Mouse (Mus musculus): ENCODE measurements around the gene Cald1. TPM values are rescaled to one million over a fixed set of nuclear protein-coding genes. Genes with fewer than 3 reads are reported as not detected.

Gene Cald1
- polyA plus RNA-seq, 1 experiment from 2014 or later = 370 TPM

DNA sequence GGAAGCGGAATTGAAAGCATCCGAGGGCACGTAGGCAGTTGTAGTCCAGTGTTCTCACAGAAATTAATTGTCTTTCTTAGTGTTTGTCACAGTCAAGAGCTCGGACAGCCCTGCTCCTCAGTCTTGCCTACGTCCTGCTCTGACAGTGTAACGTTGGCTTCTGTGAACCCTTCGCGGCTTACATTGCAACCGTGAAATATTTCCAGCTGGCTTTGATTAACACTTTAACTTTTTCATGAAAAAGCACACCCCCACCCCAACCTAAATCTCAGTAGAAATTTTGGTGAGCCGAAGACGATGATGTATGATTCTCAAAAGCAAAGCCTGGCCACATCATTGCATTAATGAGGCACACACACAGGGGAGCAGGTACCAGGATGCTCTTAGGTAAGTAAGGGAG lies 150.3 kb downstream of the Cald1 start:
- no peak overlapping the region; the same call in 1 of the 2 replicates for H3K27ac ChIP-seq
- H3K9ac ChIP-seq = no peak overlapping the region
- H3K36me3 ChIP-seq = peaks cover 46% of the 10 kb centered on the region
- no peaks in the 10 kb centered on the region for H3K9me3 ChIP-seq
- ATAC-seq (ENCODE audit: insufficient number of reproducible peaks, insufficient read depth, low FRiP score, low TSS enrichment) = no peak
- no peak overlapping the region for H3K4me3 ChIP-seq
- peaks cover 10% of the 10 kb centered on the region for H3K4me1 ChIP-seq
- no peak overlapping the region for H3K4me2 ChIP-seq (replicated peaks)
- WGBS = 44% methylated on average over 11 of the region's 11 CpGs
- H3K27me3 ChIP-seq = no peaks in the 10 kb centered on the region

- Histone ChIP-seq H3K4me2 (replicated peaks) (no peak overlapping the region), H3K9ac (no peak overlapping the region), H3K27ac (no peak overlapping the region), H3K36me3 (peaks cover 44% of the 10 kb centered on the region), H3K4me1 (peaks cover 10% of the 10 kb centered on the region), H3K9me3 (no peaks in the 10 kb centered on the region), H3K4me3 (no peak overlapping the region), H3K27me3 (no peaks in the 10 kb centered on the region)
- ATAC-seq (ENCODE audit: insufficient number of reproducible peaks, insufficient read depth, low FRiP score, low TSS enrichment) = no peak
- WGBS = 75% methylated on average over 6 of the region's 6 CpGs
These were observed 151.2 kb downstream of the Cald1 start for GRCm38 (mm10) chr6:34749526-34749925.

DNA sequence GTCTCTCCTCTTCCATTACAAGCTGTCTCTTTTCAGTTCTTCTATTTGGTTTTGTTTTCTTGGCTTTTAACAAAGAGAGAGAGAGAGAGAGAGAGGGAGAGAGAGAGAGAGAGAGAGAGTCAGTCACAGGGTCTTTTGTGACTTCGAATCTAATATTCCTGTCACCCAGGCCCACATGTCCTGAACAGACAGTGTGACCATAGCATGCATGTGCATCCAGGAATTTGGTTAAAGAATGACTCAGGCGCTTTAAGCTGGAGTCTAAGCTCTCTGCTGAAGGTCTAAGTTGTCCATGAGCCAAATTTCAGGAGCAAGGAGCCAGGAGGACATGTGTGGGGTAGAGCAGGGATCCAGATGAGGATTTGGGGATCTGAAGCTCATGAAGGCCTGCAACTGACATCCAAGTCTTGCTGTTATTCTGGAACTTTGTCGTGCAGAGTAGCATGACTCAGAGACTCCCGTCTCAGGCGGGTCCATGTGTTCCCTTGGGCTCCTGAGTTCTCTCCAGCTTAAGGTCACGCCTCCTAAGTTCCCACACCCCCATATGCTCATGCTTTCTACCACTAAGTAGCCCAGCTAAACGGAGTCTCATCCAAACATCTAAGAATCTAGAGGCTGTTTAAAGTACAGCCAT lies 152.3 kb downstream of the Cald1 start:
- Histone ChIP-seq H3K27me3 (no peaks in the 10 kb centered on the region), H3K4me3 (no peak overlapping the region), H3K4me1 (peaks cover 10% of the 10 kb centered on the region), H3K9me3 (no peaks in the 10 kb centered on the region), H3K27ac (no peak overlapping the region), H3K4me2 (replicated peaks) (no peak overlapping the region), H3K36me3 (peaks cover 41% of the 10 kb centered on the region), H3K9ac (no peak overlapping the region)
- no peak for ATAC-seq (ENCODE audit: insufficient number of reproducible peaks, insufficient read depth, low FRiP score, low TSS enrichment)
- WGBS = 73% methylated on average over 7 of the region's 7 CpGs

- peaks cover 42% of the 10 kb centered on the region for H3K36me3 ChIP-seq
These were observed 153.3 kb downstream of the Cald1 start for GRCm38 (mm10) chr6:34751625-34752024.

DNA sequence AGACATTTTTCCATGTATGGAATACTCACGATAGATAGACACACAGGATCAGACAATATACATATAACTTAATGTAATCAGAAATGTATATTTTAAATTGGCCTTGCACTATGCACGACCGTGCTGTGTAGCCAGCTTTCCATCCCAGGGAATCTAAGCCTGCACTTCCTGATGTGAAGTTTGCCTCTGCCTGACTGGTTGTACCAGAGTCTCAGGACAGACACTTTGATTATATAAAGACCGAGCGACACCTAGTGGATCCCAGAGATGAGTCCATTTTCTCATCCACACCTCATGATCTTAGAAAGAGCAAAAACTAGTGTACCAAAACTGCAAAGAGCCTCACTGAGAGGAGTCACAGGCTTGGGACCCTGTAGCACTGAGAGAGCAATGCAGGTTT lies 156.1 kb downstream of the Cald1 start:
- peaks cover 51% of the 10 kb centered on the region for H3K36me3 ChIP-seq
- no peaks in the 10 kb centered on the region for H3K27me3 ChIP-seq
- H3K4me2 ChIP-seq (replicated peaks) = no peak overlapping the region
- no peak overlapping the region for H3K9ac ChIP-seq
- H3K4me1 ChIP-seq = no peaks in the 10 kb centered on the region
- no peak overlapping the region for H3K27ac ChIP-seq
- no peak overlapping the region for H3K4me3 ChIP-seq
- 0 out of 2 replicates have a peak, but pooled peaks have one; percentile 81 for ATAC-seq (ENCODE audit: insufficient number of reproducible peaks, insufficient read depth, low FRiP score, low TSS enrichment)
- WGBS = 31% methylated on average over 5 of the region's 5 CpGs
- H3K9me3 ChIP-seq = no peaks in the 10 kb centered on the region

More at GRCm38 (mm10) chr6:34751625-34752024, 153.3 kb downstream of the Cald1 start:
- no peaks in the 10 kb centered on the region for H3K9me3 ChIP-seq
- no peak for ATAC-seq (ENCODE audit: insufficient number of reproducible peaks, insufficient read depth, low FRiP score, low TSS enrichment)
- H3K4me1 ChIP-seq = peaks cover 10% of the 10 kb centered on the region
- no peak overlapping the region for H3K27ac ChIP-seq
- no peaks in the 10 kb centered on the region for H3K27me3 ChIP-seq
- no peak overlapping the region for H3K9ac ChIP-seq
- no peak overlapping the region for H3K4me2 ChIP-seq (replicated peaks)
- no peak overlapping the region for H3K4me3 ChIP-seq

- H3K4me1 ChIP-seq = no peaks in the 10 kb centered on the region
- H3K9ac ChIP-seq = no peak overlapping the region
- peaks cover 73% of the 10 kb centered on the region for H3K36me3 ChIP-seq
- no peak overlapping the region for H3K4me2 ChIP-seq (replicated peaks)
- no peak overlapping the region for H3K27ac ChIP-seq
- no peak for ATAC-seq (ENCODE audit: insufficient number of reproducible peaks, insufficient read depth, low FRiP score, low TSS enrichment)
- no peak overlapping the region for H3K4me3 ChIP-seq
- H3K27me3 ChIP-seq = no peaks in the 10 kb centered on the region
- 90% methylated on average over 2 of the region's 2 CpGs for WGBS
- no peaks in the 10 kb centered on the region for H3K9me3 ChIP-seq
These were observed 160.0 kb downstream of the Cald1 start for GRCm38 (mm10) chr6:34758340-34758739.

GRCm38 (mm10) chr6:34760023-34760422 lies 161.7 kb downstream of the Cald1 start:
- H3K27ac ChIP-seq = no peak overlapping the region
- H3K4me2 ChIP-seq (replicated peaks) = no peak overlapping the region
- no peak overlapping the region for H3K4me3 ChIP-seq
- peaks cover 89% of the 10 kb centered on the region for H3K36me3 ChIP-seq
- no peak for ATAC-seq (ENCODE audit: insufficient number of reproducible peaks, insufficient read depth, low FRiP score, low TSS enrichment)
- H3K27me3 ChIP-seq = no peaks in the 10 kb centered on the region
- H3K4me1 ChIP-seq = no peaks in the 10 kb centered on the region
- H3K9ac ChIP-seq = no peak overlapping the region
- no peaks in the 10 kb centered on the region for H3K9me3 ChIP-seq
- 47% methylated on average over 4 of the region's 4 CpGs for WGBS

DNA sequence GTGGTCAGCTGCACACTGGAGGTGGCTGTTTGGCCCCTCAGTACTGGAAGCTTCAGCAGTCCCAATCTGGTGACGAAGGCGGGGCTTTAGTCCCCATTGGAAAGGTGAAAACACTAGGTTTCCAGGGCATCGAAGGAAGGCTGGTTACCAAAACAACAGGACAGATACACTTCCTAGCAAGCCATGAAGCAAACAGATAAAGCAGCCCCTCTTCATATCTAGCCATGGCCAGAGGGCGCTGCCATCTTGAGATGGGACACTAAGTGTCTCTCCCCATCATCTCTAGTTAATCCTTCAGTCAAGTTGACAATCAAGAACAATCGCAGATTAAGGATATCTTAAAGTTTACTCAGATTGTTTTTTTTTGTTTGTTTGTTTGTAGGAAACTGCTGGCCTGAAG lies 167.4 kb downstream of the Cald1 start:
- ATAC-seq (ENCODE audit: insufficient number of reproducible peaks, insufficient read depth, low FRiP score, low TSS enrichment) = no peak
- no peak overlapping the region for H3K4me2 ChIP-seq (replicated peaks)
- no peaks in the 10 kb centered on the region for H3K9me3 ChIP-seq
- H3K9ac ChIP-seq = no peak overlapping the region
- 92% methylated on average over 5 of the region's 5 CpGs for WGBS
- no peaks in the 10 kb centered on the region for H3K4me1 ChIP-seq
- H3K36me3 ChIP-seq = peaks cover 80% of the 10 kb centered on the region
- H3K4me3 ChIP-seq = no peak overlapping the region
- no peaks in the 10 kb centered on the region for H3K27me3 ChIP-seq
- H3K27ac ChIP-seq = no peak overlapping the region

GRCm38 (mm10) chr6:34769984-34770383 lies 171.7 kb downstream of the Cald1 start:
- Histone ChIP-seq H3K4me1 (no peaks in the 10 kb centered on the region), H3K27ac (no peak overlapping the region), H3K9ac (no peak overlapping the region), H3K4me2 (replicated peaks) (no peak overlapping the region), H3K27me3 (no peaks in the 10 kb centered on the region), H3K36me3 (peaks cover 65% of the 10 kb centered on the region), H3K4me3 (no peak overlapping the region), H3K9me3 (no peaks in the 10 kb centered on the region)
- WGBS = 90% methylated on average over 2 of the region's 2 CpGs
- no peak for ATAC-seq (ENCODE audit: insufficient number of reproducible peaks, insufficient read depth, low FRiP score, low TSS enrichment)

GRCm38 (mm10) chr6:34770491-34770890 lies 172.2 kb downstream of the Cald1 start:
- WGBS = 89% methylated on average over 6 of the region's 6 CpGs
- peaks cover 62% of the 10 kb centered on the region for H3K36me3 ChIP-seq

DNA sequence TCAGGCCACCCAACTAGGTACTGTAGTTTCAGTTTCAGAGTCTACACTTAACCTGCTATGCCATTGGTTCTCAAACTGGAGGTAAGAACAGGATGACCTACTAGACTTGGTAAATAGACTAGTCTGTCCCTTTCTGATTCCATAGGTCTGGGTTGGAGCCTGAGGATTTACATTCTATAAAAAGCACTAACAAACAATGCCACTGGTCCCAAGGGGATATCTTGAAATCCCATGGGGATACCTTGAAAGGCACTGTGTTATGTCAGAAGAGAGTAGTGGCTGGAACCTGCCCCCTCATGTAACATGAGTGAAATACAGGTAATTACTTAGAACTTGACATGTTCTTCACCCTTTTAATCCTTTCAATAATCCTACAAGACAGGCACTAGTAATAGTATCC lies 178.1 kb downstream of the Cald1 start:
- no peak overlapping the region for H3K9ac ChIP-seq
- no peak overlapping the region for H3K4me3 ChIP-seq
- peaks cover 24% of the 10 kb centered on the region for H3K36me3 ChIP-seq
- no peak overlapping the region for H3K4me2 ChIP-seq (replicated peaks)
- H3K27ac ChIP-seq = no peak overlapping the region
- no peaks in the 10 kb centered on the region for H3K9me3 ChIP-seq
- H3K4me1 ChIP-seq = no peaks in the 10 kb centered on the region
- no peak for ATAC-seq (ENCODE audit: insufficient number of reproducible peaks, insufficient read depth, low FRiP score, low TSS enrichment)
- H3K27me3 ChIP-seq = no peaks in the 10 kb centered on the region

More at GRCm38 (mm10) chr6:34770491-34770890, 172.2 kb downstream of the Cald1 start:
- H3K9me3 ChIP-seq = no peaks in the 10 kb centered on the region
- H3K4me2 ChIP-seq (replicated peaks) = no peak overlapping the region
- no peaks in the 10 kb centered on the region for H3K27me3 ChIP-seq
- no peak overlapping the region for H3K4me3 ChIP-seq
- no peak for ATAC-seq (ENCODE audit: insufficient number of reproducible peaks, insufficient read depth, low FRiP score, low TSS enrichment)
- no peaks in the 10 kb centered on the region for H3K4me1 ChIP-seq
- H3K27ac ChIP-seq = no peak overlapping the region
- no peak overlapping the region for H3K9ac ChIP-seq

- H3K27ac ChIP-seq = no peak overlapping the region
- 81% methylated on average over 2 of the region's 2 CpGs for WGBS
- no peak for ATAC-seq (ENCODE audit: insufficient number of reproducible peaks, insufficient read depth, low FRiP score, low TSS enrichment)
- no peak overlapping the region for H3K9ac ChIP-seq
- peaks cover 20% of the 10 kb centered on the region for H3K36me3 ChIP-seq
- H3K4me3 ChIP-seq = no peak overlapping the region
- H3K4me1 ChIP-seq = no peaks in the 10 kb centered on the region
- no peak overlapping the region for H3K4me2 ChIP-seq (replicated peaks)
- no peaks in the 10 kb centered on the region for H3K27me3 ChIP-seq
- H3K9me3 ChIP-seq = no peaks in the 10 kb centered on the region
These were observed 178.8 kb downstream of the Cald1 start for GRCm38 (mm10) chr6:34777094-34777493.
